ENCODE assay signal across 9 mouse cellular contexts in genomic region chr2:165337191-165337590, GRCm38 (mm10). TPM values are rescaled to one million over a fixed set of nuclear protein-coding genes. Genes with fewer than 3 reads are reported as not detected.
DNase-seq lines count a peak whose midpoint lies in the region; TF ChIP-seq lines count a peak whose summit lies in the region.
"Had no signal": no experiment of that assay in that cellular context is flagged by ENCODE, and none has a peak within 500 bp of the region (broad histone marks: within the 10 kb centered on the region; RNA-seq: fewer than 3 reads in every experiment).

No protein-coding gene starts in this region.

- no peak overlapping the region for H3K27ac ChIP-seq in testis, adult 2 months (ENCODE audit: control insufficient read depth, insufficient read depth, low read depth, low read length)

- TF ChIP-seq POLR2A in testis, adult 2 months (IDR thresholded peaks at IDR 0.05; ENCODE audit: control insufficient read depth, low read depth, low read length), result no peak

- TF ChIP-seq CTCF in testis, adult 2 months (IDR thresholded peaks at IDR 0.05; ENCODE audit: control insufficient read depth, insufficient read depth, insufficient replicate concordance, low read depth, low read length), result peak; percentile 28; the same call in 1 of the 2 replicates

- no peaks in the 10 kb centered on the region for H3K27me3 ChIP-seq in testis, adult 2 months (ENCODE audit: control insufficient read depth, insufficient read depth, low read length)
- H3K27me3 ChIP-seq in splenic B cell, adult 2 months (ENCODE audit: control insufficient read depth, insufficient read depth, low read length, poor library complexity, severe bottlenecking), result no peaks in the 10 kb centered on the region

- H3K4me1 ChIP-seq in testis, adult 2 months (ENCODE audit: control insufficient read depth, insufficient read depth, low read length), result peaks cover 8% of the 10 kb centered on the region

- peak; percentile 89 for DNase-seq in heart, adult 11 months
- no peak for DNase-seq in heart, postnatal 25 days (ENCODE audit: low spot score)
- no peak for DNase-seq in testis, postnatal 14 days (ENCODE audit: low spot score)
- DNase-seq in cerebellum, postnatal 14 days, result peak; percentile 80 to 83
- DNase-seq in kidney, postnatal 4 days, result peak; percentile 84 to 87
- DNase-seq in splenic B cell, adult 2 months (ENCODE audit: low read depth, low spot score), result peak; percentile 60
- no peak for DNase-seq in urinary bladder, postnatal 25 days (ENCODE audit: low spot score)

- no peak overlapping the region for H3K4me3 ChIP-seq in testis, adult 2 months (ENCODE audit: control insufficient read depth, low read depth, low read length)

- intact Hi-C loops in heart, postnatal 25 days (cut with DNase I), result loop anchor here (1.0 to 2.0 kb wide), 2 partner anchors 104 to 262 kb away; no protein-coding TSS in a partner anchor

- H3K36me3 ChIP-seq in testis, adult 2 months (ENCODE audit: control insufficient read depth, insufficient read depth, low read length), result no peaks in the 10 kb centered on the region
- H3K36me3 ChIP-seq in splenic B cell, adult 2 months (ENCODE audit: control insufficient read depth, insufficient read depth, low read length, poor library complexity, severe bottlenecking), result no peaks in the 10 kb centered on the region

RNA-seq across cellular contexts. Expression of gene Elmo2, which starts 10.9 kb away (rescaled TPM):
- 10 to 100 TPM; 18.8 to 20.5 TPM for total RNA-seq in heart, postnatal 25 days (2021)
- 13.8 and 14.3 TPM in 2 replicates for polyA plus RNA-seq in testis, adult 2 months (2012; rRNA removed)

RNA-seq across cellular contexts. Expression of gene Zfp663, which starts 31.3 kb away (rescaled TPM):
- not detected for total RNA-seq in heart, postnatal 25 days (2021)
- polyA plus RNA-seq in testis, adult 2 months (2012; rRNA removed), result not detected in 2 replicates
- total RNA-seq: neutrophil, adult 5-6 weeks had no signal

RNA-seq across cellular contexts. Expression of gene Slc35c2, which starts 49.5 kb away (rescaled TPM):
- 10 to 100 TPM; 18.3 to 21.4 TPM for total RNA-seq in heart, postnatal 25 days (2021)
- polyA plus RNA-seq in testis, adult 2 months (2012; rRNA removed), result 55.2 and 58.7 TPM in 2 replicates

RNA-seq across cellular contexts. Expression of gene Zfp334, which starts 50.9 kb away (rescaled TPM):
- 1 to 10 TPM; 2.2 to 2.4 TPM for total RNA-seq in heart, postnatal 25 days (2021)
- 0.99 and 1.1 TPM in 2 replicates for polyA plus RNA-seq in testis, adult 2 months (2012; rRNA removed)
- total RNA-seq: neutrophil, adult 5-6 weeks had no signal

Comparison
In these comparisons a context has a peak if more than half of its experiments do, and no peak if none do; other contexts are left out.
1. DNase-seq: peak in heart, adult 11 months (single experiment), cerebellum, postnatal 14 days (2 of 2), kidney, postnatal 4 days (2 of 2) and splenic B cell, adult 2 months (single experiment); none in heart, postnatal 25 days (single experiment), testis, postnatal 14 days (single experiment) and urinary bladder, postnatal 25 days (single experiment).